Mouse (Mus musculus) right cerebral cortex, postnatal 10 days (tissue): ENCODE results near the gene Pcbp2.

Source experiments
- DNase-seq, 2 experiments: peaks; one replicate each; pipeline ENCODE4 v3.0.0; 2021; ENCODE audit warnings: low spot score in 2 of 2

The Pcbp2 gene

GRCm38 (mm10) chr15:102463666-102464065 is 6.7 kb upstream of the Pcbp2 start:
- no peak for DNase-seq

- DNase-seq = no peak
Measured at GRCm38 (mm10) chr15:102468675-102469370, 1.5 kb upstream of the Pcbp2 start.

GRCm38 (mm10) chr15:102470605-102471294 is 411 bp downstream of the Pcbp2 start:
- peak; percentile 88 for DNase-seq

GRCm38 (mm10) chr15:102471295-102471645 is 931 bp downstream of the Pcbp2 start:
- no peak for DNase-seq

- no peak for DNase-seq
Measured at GRCm38 (mm10) chr15:102471727-102472126, 1.4 kb downstream of the Pcbp2 start.

- DNase-seq = no peak
Measured at GRCm38 (mm10) chr15:102473246-102473645, 2.9 kb downstream of the Pcbp2 start.

- no peak for DNase-seq
Measured at GRCm38 (mm10) chr15:102474520-102474919, 4.2 kb downstream of the Pcbp2 start.

GRCm38 (mm10) chr15:102483136-102483535 is 12.8 kb downstream of the Pcbp2 start:
- no peak for DNase-seq

GRCm38 (mm10) chr15:102485853-102486252 is 15.5 kb downstream of the Pcbp2 start:
- no peak for DNase-seq

- no peak for DNase-seq
Measured at GRCm38 (mm10) chr15:102487664-102488063, 17.3 kb downstream of the Pcbp2 start.

- no peak for DNase-seq
Measured at GRCm38 (mm10) chr15:102498322-102498721, 28.0 kb downstream of the Pcbp2 start.

GRCm38 (mm10) chr15:102499370-102499769 is 29.0 kb downstream of the Pcbp2 start:
- peak in 1 of 2 experiments; percentile 29 for DNase-seq

- DNase-seq = no peak
Measured at GRCm38 (mm10) chr15:102499851-102500250, 29.5 kb downstream of the Pcbp2 start.

GRCm38 (mm10) chr15:102500479-102500878 is 30.1 kb downstream of the Pcbp2 start:
- DNase-seq = peak in 1 of 2 experiments; percentile 26

GRCm38 (mm10) chr15:102501084-102501814 is 30.9 kb downstream of the Pcbp2 start:
- DNase-seq = peak; percentile 18 to 26

- peak; percentile 19 to 30 for DNase-seq
Measured at GRCm38 (mm10) chr15:102502254-102502840, 32.0 kb downstream of the Pcbp2 start.

- DNase-seq = peak; percentile 7 to 23
Measured at GRCm38 (mm10) chr15:102503447-102503846, 33.1 kb downstream of the Pcbp2 start, which contains the start of gene Gm10337. Gm10337 (plus strand) TSS chr15:102503722.

- peak; percentile 23 to 28 for DNase-seq
Measured at GRCm38 (mm10) chr15:102503924-102504782, 33.8 kb downstream of the Pcbp2 start.

GRCm38 (mm10) chr15:102505073-102505769 is 34.9 kb downstream of the Pcbp2 start:
- DNase-seq = peak; percentile 22 to 34

- DNase-seq = peak; percentile 12 to 18
Measured at GRCm38 (mm10) chr15:102505770-102506463, 35.6 kb downstream of the Pcbp2 start.
